Mouse (Mus musculus) liver, adult 2 months (tissue): ENCODE data around the gene Sez6l.

Experiments
- CTCF ChIP-seq: fragments of 200-500 bp; IDR thresholded peaks from 2 replicates; pipeline ENCODE4 v1.5.1; 2011; ENCODE audit warnings: low read depth, low read length, control low read depth
- POLR2A ChIP-seq: fragments of 200-500 bp; IDR thresholded peaks from 2 replicates; pipeline ENCODE4 v1.6.1; 2011; ENCODE audit warnings: low read length, control low read depth; ENCODE audit not compliant: insufficient read depth; ENCODE audit errors: extremely low read depth

GRCm38 (mm10) chr5:112496753-112497369 lies 80.1 kb downstream of the Sez6l start:
- TF ChIP-seq CTCF (no peak), POLR2A (no peak)
